ENCODE assay signal across 8 mouse cellular contexts in genomic region chr2:158152685-158153309, GRCm38 (mm10). TPM values are rescaled to one million over a fixed set of nuclear protein-coding genes. Genes with fewer than 3 reads are reported as not detected.
A peak's percentile ranks its signal among the peaks of the same experiment; 100 is the strongest.
DNase-seq lines count a peak whose midpoint lies in the region; ATAC-seq lines count a peak whose summit lies in the region.
"Had no signal": no experiment of that assay in that cellular context is flagged by ENCODE, and none has a peak within 500 bp of the region (broad histone marks: within the 10 kb centered on the region; RNA-seq: fewer than 3 reads in every experiment).

No protein-coding gene starts in this region.

- WGBS in forebrain, embryonic 15.5 days, result 18% methylated on average over 6 of the region's 6 CpGs
- WGBS in liver, embryonic 13.5 days (ENCODE audit: insufficient replicate concordance), result 20% methylated on average over 6 of the region's 6 CpGs

- H3K4me2 ChIP-seq in forebrain, embryonic 15.5 days (replicated peaks), result no peak overlapping the region
- peak overlapping the region; percentile 88 for H3K4me2 ChIP-seq in liver, embryonic 13.5 days

- no peak overlapping the region for H3K27ac ChIP-seq in forebrain, embryonic 15.5 days (replicated peaks)
- H3K27ac ChIP-seq in liver, embryonic 13.5 days, result peak overlapping the region; percentile 85
- H3K27ac ChIP-seq: macrophage had no signal

- no peaks in the 10 kb centered on the region for H3K9me3 ChIP-seq in forebrain, embryonic 15.5 days
- H3K9me3 ChIP-seq in liver, embryonic 13.5 days (replicated peaks), result peaks cover 6% of the 10 kb centered on the region

- DNase-seq in ES-CJ7 (ENCODE audit: low read depth, low spot score), result peak; percentile 96
- peak; percentile 92 for DNase-seq in ZHBTc4 (ENCODE audit: low read depth, low spot score)
- DNase-seq in liver, embryonic 13.5 days, result no peak
- DNase-seq in frontal cortex, postnatal 10 days (ENCODE audit: low spot score in 2 of 2), result no peak
- DNase-seq in kidney, adult 11 months, result no peak
- DNase-seq in adrenal gland, postnatal 14 days, result no peak

- H3K36me3 ChIP-seq in forebrain, embryonic 15.5 days, result no peaks in the 10 kb centered on the region
- H3K36me3 ChIP-seq in liver, embryonic 13.5 days, result no peaks in the 10 kb centered on the region

- H3K9ac ChIP-seq in forebrain, embryonic 15.5 days (replicated peaks), result no peak overlapping the region
- peak overlapping the region; percentile 74 for H3K9ac ChIP-seq in liver, embryonic 13.5 days

- peaks cover 11% of the 10 kb centered on the region for H3K4me1 ChIP-seq in forebrain, embryonic 15.5 days
- H3K4me1 ChIP-seq in liver, embryonic 13.5 days (replicated peaks), result peaks cover 58% of the 10 kb centered on the region

- peak; percentile 46 for ATAC-seq in forebrain, embryonic 15.5 days (replicated peaks)
- peak; percentile 60 for ATAC-seq in liver, embryonic 13.5 days (ENCODE audit: low read depth)

- no peaks in the 10 kb centered on the region for H3K27me3 ChIP-seq in forebrain, embryonic 15.5 days
- no peaks in the 10 kb centered on the region for H3K27me3 ChIP-seq in liver, embryonic 13.5 days

- H3K4me3 ChIP-seq in forebrain, embryonic 15.5 days, result no peak overlapping the region
- H3K4me3 ChIP-seq in liver, embryonic 13.5 days (replicated peaks), result peak overlapping the region; percentile 17; the same call in 1 of the 2 replicates

RNA-seq across cellular contexts. Expression of gene Tgm2, which starts 6.6 kb away (rescaled TPM):
- polyA plus RNA-seq in forebrain, embryonic 15.5 days (2015; fragmentation: Nextera tagmentation; extraction: Ambion mirVana), result 4.7 and 5.0 TPM in 2 replicates
- 63.8 and 68.2 TPM in 2 replicates for polyA plus RNA-seq in liver, embryonic 13.5 days (2015; fragmentation: Nextera tagmentation; extraction: Ambion mirVana)
- total RNA-seq in adrenal gland, postnatal 14 days (2021), result 69.0 and 75.1 TPM in 2 replicates

Comparison
In these comparisons a context has a peak if more than half of its experiments do, and no peak if none do; other contexts are left out.
1. DNase-seq: peak in ES-CJ7 (single experiment) and ZHBTc4 (single experiment); none in liver, embryonic 13.5 days (single experiment), frontal cortex, postnatal 10 days (0 of 2), kidney, adult 11 months (single experiment) and adrenal gland, postnatal 14 days (single experiment).
2. RNA of gene Tgm2, which starts 6.6 kb away (polyA plus RNA-seq): 63.8 to 68.2 TPM in liver, embryonic 13.5 days; 4.7 to 5.0 TPM in forebrain, embryonic 15.5 days; every median in the first group is over 10 times any median in the second.